Mouse (Mus musculus) lung, postnatal 36 days (tissue): Measurements from ENCODE around the gene Fermt2.
A peak's percentile ranks its signal among the peaks of the same experiment; 100 is the strongest.

Experiments used
- DNase-seq: peaks from one replicate; pipeline ENCODE4 v3.0.0; 2022; ENCODE audit warnings: mixed read lengths

Gene Fermt2

DNA sequence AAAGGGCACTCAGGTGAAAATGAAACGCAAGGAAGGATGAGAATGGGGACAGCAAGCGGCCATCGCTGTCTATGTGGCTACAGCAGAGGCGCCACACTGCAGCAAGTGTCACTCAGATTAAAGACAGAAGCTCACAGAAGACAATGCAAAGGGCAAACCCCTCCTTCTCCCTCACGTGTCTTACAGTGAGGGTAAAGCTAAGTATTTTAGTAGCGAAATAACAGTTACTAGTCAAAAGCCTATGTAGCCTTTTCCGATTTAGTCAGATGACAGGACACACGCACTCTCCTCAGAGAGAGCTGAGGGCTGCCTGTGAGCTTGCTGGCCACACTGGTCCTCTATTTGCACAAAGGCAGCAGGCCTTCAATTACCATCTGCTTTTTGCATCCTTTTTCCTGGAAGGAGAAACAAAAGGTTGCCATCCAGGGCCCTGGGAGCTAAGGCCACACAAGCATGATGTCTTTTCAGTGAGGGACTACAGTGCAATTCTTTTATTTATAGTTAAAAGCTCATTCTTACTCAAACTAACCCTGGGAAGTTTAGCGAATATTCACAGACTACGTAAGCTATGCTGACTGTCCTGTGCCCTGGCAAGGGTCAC is 66.9 kb downstream of the Fermt2 start:
- no peak for DNase-seq

DNA sequence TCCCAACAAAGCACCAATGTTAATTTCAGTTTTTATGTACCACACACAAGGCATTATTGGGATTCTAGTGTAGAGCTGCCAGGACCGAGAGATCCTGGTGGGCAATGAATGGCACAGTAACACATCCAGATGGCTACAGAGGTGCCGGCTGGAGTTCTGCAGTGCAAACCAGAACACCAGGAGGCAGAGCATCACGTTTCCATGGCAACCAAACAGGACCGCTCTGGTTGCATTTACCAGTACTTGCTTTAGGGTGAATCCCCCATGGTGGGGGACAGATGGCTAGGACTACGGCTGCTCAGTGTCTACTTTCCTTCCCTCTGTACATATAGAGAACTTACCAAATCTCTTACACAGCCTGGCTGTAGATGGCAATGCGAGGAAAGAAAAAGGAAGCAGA is 67.5 kb downstream of the Fermt2 start:
- no peak for DNase-seq

DNA sequence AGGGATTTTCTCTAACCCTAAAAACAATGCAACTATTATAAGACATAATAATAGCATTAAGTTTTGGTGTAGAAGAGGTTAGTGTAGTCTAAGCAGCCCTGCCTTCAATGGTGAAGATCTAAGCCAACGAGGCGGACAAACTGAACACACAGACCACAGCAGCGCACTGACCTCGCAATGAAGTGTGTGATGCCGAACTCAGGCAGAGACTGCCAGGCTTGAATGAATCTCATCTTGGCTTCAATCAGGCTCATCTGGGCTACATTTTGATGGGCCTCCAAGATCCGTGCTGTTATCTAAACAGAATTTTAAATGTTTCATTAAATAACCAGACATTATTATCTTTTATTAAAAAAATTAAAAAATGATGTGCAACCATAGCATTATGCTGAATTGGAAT is 68.0 kb downstream of the Fermt2 start:
- no peak for DNase-seq

DNA sequence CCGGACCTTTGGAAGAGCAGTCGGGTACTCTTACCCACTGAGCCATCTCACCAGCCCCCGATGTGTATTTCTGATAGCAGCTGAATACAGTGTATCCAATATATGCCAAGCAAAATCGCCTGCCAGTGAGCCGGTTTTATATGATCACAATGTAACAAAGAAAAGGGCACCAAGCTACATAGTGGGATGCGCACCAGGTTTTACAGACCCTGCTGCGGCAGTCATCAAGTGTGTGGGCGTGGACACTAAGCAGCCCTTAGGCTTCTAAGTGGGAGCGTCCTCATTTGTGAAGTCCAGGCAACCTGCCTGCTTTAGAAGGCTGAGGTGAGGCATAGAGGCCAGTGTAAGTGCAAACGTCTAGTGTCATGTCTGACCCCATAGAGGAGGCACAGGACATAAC is 69.4 kb downstream of the Fermt2 start:
- no peak for DNase-seq

DNA sequence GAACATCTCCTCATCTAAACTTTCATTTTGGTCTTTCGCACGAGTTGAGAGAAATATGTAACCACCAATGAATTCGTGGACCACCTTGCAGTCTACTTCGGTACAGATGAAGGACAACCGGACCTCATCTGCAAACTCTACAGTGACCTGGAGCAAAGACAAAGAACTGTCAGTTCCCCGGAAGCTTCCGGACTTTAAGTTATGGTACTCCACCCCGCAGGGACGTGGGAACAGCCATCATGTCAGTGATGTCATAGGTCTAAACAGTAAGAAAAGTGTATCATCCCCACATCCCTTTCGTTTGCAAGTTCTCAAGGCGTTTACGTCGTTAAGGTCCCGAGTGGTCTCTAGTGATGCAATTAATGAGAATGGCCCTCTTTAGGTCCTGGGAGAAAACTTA is 70.0 kb downstream of the Fermt2 start:
- no peak for DNase-seq

DNA sequence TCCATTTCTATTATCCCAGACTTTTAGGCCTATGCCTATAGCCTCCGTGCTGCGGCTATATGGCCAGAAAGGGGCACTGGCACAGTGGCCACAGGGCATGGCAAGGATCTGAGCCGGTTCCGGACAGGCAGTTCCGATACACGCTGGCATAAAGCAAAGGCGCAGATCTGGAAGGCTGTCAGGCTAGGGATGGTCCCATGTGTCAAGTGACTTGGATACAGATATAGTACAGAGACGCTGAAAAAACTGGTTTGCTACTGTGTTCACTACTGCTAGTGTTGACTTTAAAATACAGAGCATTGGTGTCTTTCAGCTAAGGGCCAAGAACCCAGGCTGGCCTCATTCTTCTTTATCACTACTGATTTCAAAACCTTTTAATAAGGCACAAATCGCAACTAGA is 72.9 kb downstream of the Fermt2 start:
- no peak for DNase-seq

DNA sequence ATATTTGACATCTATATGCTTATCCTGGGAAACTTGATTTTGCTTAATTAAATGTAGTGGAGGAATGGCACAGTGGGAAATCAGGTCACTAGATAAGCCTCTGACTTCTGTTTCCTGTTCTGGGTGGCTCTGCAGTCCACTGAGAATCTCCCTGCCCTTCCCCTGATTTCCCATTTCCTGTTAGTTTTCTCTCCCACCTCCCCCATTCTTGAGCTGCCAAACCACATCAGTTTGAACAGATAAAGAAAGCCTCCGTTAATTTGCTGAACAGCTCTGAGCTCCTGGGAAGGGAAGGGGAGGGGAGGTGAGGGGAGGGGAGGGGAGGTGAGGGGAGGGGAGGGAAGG is 73.4 kb downstream of the Fermt2 start:
- DNase-seq, result peak; percentile 58

DNA sequence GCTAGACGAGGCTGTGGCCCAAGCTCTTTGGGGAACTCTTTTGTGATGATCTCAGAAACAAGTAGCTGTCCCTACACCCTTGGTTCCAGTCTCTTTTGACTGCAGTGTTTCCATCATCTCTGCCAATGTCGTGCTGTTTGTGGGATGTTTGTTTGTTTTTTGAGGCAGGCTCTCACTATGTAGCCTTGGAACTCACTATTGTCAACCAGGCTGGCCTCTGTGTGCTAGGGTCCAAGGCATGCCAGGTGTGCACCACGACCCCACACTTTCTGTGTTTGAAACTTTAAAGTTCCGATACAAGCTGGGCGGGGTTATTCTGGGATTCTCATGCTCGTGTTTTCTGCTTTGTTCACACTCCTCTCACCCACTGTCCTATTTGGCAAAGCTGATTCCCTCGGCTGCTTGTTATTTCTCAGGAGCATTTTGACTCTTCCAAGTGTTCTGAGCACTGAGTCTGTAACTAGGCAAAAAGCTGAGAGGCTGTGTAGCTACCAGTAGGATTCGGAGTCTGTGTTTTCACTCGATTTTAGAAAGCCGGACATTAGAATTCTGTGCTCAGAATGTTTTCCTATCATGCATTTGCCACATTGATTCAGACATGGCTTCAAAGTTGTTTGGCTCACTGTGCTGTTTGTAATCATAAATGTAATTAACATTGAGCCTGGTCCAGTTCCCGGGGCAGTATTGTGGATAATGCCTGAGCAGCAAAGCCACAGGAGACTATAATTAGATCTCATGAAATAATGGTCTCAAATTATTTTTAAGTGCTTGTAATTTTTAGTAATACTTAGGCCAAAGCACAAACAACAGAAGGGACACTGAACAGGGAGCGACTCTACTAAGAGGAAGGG is 74.0 kb downstream of the Fermt2 start:
- no peak for DNase-seq

DNA sequence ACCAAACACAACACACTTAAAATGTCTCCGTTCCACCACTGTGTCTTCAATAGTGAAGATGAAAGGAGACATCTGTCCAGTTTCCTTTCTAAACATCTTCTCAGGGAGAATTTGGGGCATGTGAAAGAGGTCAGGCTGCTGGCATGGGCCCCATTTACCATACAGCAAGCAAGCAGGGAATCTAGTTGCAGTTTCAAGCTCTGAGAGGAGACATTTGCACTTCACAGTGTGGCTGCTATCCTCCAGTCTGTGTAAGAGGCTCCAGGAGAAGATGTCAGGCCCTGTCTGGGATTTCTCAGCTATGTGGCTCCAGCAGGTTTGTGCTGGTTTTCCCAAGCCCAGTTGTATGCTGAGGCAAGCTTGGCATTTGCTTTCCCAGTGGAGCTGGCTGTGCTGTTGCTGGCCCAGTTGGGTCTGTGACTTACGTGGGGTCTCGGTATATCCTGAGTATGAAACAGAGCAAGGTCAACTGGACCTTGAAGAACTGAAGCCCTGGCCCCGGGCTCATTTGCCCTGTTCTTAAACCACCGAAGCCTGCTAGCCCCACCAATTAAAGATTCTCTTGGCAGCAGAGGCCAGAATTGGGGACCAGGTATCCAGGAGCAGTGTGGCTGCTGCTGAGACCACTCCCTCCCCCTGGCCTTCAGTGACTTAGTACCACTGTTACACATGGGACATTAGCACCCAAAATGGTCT is 76.2 kb downstream of the Fermt2 start:
- peak; percentile 69 for DNase-seq

DNA sequence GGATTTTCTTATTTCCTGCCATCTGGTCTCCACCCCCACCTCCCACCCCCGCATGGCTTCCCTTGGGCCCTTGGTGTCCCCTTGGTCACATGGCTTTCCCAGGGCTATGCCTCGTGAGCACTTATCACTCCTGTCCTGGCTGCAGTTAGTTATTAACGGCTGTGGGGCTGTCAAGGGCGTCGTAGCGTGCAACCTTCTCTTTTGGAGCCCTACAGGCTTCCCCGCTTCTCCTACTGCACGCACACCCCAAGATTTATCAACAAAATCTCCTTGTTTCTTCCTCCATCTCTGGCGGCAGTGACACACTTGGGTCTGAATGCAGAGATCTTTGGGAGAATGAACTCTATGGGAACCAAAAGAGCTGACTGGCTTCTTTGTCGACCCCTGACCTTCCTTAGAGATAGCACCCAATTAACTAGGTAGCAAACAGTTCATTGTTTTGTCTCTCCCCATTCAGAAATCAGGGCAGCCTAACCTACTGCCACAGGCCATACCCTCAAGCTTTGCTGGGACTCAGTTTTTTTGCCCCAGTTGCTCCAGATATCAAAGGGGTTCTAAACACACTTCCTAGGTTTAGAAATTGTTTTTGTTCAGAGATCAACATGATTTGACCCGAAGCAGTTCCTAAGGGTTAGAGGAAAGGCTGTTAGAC is 76.9 kb downstream of the Fermt2 start:
- DNase-seq, result peak; percentile 51

DNA sequence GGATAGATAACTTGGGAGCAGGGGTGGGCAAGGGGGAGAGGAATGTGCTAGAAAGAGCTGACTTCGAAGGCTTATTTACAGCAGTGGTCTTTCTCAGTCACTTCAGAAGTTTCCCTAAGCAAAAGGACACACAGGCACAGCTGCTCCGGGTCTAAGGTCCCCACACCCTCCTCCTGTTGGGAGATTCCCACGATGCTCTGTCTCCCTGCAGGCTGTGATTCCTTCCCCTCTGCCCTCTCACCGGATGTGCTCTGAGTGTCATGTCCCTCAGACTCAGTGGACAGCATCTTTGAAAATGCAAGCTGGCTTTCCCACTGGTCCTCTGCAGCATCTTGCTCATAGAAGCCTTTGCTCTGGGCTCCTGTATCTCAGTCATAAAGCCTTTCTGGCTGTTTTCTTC is 77.8 kb downstream of the Fermt2 start:
- DNase-seq, result peak; percentile 54

DNA sequence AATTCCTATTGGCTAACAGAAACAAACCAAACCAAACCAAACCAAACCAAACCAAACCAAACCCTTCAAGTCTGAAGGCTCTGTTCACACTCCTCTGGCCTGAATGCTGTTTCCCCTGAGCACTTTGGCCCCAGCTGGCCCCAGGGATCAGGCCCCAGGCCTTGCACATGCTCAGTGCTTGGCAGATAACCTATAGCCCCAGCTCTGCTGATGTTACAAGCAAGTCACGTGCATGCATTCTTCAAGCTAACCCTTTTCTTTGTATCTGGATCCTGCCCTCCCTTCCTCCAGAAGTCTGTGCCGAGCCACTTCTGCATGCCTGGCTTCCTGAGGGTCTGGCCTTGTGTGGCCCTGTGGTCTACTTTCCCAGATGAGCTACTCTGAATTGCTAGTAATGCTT is 78.8 kb downstream of the Fermt2 start:
- DNase-seq, result no peak

DNA sequence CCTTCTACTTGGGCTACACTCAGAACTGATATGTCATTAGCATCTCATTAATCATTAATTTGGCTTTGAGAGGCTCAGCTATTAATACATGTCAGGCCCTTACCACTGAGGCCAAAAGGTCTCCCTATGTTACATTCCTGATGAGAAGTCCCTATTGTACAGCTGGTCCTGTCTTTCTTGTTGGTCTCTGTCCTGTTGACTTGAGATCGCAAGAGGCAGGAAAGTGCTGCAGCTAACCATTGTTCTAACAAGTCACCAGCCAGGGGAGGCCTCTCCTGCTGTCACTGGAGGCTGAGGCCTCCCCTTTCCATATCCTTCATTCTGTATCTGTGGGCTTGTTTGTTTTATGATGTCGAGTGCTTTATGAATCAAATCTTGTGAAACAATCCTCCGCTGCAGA is 83.1 kb downstream of the Fermt2 start:
- DNase-seq, result no peak

DNA sequence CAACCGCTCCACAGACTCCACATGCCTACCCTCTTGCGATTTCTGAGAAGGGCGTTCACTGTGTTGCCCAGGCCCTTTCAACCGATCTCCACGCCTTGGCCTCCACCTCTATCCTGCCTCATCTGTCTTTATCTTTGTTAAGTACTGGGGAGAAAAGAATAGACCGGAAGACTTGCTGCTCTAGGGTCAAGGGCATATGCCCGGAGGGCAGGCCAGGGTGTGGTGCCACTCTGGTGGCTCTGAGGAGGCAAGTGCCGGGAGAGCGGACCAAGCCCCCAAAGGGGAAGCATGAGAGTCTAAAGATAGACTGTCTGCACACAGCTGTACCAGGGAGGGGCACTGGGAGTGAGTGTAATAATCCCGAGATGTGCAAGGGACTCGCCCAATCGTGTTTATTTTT is 84.5 kb downstream of the Fermt2 start:
- peak; percentile 44 for DNase-seq

DNA sequence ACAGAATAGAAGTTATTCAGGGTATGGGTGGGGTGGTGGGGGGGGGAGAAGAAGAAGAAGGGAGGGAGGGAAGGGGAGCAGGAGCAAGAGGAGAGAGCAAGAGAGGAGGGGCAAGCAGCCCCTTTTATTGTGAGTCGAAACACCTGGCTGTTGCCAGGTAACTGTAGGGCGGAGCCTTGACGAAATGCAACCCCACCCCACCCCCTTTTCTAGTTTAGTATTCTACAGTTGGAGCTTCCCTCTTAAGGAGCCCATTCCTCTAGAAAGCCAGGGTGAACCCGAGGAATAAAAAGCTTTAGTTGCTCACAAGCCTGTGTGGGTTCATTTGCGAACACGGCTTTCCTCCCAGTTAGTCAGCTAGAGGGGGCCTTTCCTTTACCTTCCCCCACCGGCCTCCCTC is 85.0 kb downstream of the Fermt2 start:
- no peak for DNase-seq

DNA sequence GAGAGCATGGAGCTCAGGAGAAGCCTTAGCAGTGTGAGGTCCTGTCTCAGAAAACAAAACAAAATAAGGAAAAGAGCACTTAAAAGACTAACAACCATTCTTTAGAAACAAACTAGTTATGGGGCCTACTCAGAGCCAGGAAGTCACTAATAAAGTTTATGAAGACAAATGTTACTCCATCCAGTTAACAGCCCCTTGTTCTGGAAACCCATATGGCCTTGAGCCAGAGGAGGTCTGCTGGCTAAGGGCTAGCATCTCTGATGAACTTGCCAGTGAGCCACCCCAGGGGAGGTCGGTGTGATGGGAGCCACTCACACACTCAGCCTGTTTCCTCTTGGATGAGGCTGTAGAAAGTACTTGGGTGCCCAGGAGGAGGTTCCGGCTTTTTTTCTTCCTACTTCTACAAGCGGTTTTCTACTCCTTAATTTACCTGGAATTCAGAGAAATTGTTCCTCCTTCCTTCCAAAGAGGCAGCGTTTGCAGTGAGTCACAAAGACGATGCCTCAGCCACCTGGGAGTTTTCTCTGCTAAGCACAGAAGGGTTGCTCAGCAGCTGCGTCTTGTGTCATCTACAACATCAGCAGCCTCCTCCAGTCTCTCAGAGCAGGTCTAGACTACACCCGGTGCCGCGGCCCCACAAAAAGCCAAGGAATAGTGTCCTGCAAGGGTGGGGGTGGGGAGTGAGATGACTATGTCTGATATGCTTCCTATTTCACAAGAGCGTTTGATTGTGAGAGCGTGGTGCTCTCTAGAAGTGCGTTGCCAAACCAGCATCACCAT is 86.9 kb downstream of the Fermt2 start:
- no peak for DNase-seq

DNA sequence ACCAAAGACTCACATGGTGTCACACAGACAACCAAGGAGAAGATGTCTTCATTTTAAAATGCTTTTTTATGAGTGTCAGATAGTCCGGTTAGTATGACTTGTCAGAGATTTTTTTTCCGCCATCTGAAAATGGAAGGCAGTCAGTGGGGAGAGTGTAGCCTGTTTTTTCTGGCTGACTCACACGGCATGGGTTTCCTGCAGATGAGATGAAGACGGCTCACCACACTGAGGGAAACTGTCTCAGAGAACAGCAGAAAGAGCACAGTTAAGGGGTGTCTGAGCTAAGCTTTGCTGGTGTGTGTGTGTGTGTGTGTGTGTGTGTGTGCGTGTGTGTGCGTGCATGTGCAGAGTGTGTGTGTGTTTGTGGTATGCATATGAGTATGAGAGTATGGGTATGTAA is 88.6 kb downstream of the Fermt2 start:
- no peak for DNase-seq

DNA sequence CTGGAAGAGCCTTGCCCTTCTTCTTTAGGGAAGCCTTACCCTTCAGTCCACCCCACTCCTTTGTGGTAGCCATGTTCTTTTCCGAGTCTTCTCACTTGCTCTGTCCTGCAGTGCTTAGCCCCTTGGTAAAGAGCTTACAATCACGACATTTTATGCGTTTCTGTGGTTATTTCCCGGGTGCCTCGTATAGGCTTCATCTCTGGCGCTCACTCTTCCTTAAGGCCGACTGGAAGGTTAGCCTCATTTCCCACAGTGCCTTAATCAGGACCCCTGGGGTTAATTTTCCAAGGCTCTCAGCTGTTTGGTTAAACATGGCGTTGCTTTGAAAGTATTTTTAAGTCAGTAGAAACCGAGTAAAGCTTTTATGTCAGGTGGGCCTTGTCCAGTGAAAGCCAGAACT is 90.5 kb downstream of the Fermt2 start:
- no peak for DNase-seq

DNA sequence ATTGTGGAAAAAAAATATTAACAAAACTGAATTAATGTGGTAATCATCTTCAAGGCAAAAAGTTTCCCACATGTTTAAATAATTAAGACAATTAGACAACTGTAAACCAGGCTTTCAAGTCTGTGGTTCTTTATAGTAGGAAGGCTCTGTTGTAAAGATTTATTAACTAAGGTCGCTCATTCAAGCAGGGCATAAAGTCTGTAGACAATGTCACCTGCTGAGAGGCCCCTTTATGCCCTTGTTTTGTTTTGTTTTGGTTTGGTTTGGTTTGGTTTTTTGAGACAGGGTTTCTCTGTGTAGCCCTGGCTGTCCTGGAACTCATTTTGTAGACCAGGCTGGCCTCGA is 91.0 kb downstream of the Fermt2 start:
- no peak for DNase-seq

DNA sequence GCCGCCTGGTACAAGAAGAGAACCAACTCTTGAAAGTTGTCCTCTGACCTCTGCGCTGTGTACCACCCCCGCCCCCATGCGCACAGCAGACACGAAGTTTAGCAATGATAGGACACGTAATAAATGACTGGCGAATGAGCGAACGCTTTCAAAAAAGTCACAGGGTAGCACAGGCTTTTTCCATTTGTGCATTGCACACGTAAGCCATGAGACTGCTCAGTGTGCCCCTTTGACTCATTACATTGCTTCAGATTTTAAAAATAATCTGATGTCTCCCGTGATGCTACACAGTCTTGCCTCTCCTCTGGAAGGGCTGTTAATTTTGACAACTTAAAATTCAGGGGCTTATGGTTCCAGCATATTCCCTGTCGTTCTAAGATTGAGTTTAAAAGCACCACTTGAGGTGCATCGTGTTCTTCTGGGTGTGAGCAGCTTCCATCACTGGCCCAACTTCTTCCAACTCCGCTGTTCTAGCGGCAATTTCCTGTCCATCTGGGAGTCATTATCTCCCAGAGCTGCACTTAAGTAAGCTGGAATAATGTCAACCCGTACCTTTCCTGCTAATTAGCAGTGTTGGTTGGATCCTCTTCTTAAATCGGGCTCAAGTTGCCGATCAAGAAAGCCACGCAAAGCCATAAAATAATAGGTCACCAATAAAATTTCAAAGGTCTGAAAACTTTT is 91.5 kb downstream of the Fermt2 start:
- DNase-seq, result no peak

DNA sequence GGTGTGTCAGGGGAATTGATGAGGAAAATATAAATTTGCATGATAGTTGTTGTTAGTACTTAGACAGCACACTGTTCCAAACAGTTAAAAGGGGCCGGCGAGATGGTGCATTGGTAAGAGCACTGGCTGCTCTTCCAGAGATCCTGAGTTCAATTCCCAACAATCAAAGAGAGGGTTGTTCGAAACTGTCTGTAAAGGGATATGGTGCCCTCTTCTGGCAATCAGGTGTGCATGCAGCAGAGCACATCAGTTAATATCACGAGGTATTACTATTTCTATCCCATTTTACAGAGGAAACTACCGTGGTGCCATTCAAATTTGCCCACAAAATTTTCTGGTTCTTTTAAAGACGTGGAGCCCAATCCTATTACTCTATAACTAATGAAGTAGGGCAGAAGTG is 95.7 kb downstream of the Fermt2 start:
- DNase-seq, result peak; percentile 30

DNA sequence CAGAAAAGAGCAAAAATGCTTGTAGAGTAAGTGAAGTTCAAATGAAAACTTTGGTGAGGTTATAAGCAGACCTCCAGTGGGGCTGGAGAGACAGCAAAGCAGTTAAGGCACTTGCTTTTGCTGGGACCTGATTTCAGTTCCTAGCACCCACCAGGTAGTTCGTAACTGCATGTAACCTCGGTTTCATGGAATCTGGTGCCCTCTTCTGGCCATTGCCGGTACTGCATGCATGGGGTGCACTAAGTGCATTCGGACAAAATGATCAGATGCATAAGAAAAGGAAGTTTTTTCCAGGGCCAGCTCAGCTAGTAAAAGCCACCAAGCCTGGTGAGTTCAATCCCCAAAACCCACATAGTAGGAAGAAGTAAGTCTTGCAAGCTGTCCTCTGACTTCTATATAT is 97.9 kb downstream of the Fermt2 start:
- DNase-seq, result no peak
